Mouse (Mus musculus): ENCODE measurements around the gene Kmt2e.
A peak's percentile ranks its signal among the peaks of the same experiment; 100 is the strongest.

Kmt2e gene

GRCm38 (mm10) chr5:23497920-23498319, 63.7 kb downstream of the Kmt2e start:
- no peak for DNase-seq (ENCODE audit: extremely low spot score, low read depth, low spot score)

GRCm38 (mm10) chr5:23499257-23499656, 65.0 kb downstream of the Kmt2e start:
- no peak for DNase-seq (ENCODE audit: extremely low spot score, low read depth, low spot score)

GRCm38 (mm10) chr5:23500715-23501114, 66.5 kb downstream of the Kmt2e start:
- no peak for DNase-seq (ENCODE audit: extremely low spot score, low read depth, low spot score)

GRCm38 (mm10) chr5:23501582-23502316, 67.5 kb downstream of the Kmt2e start:
- DNase-seq (ENCODE audit: extremely low spot score, low read depth, low spot score): peak; percentile 6

- DNase-seq (ENCODE audit: extremely low spot score, low read depth, low spot score): no peak
These were observed 68.2 kb downstream of the Kmt2e start for GRCm38 (mm10) chr5:23502317-23502937.

GRCm38 (mm10) chr5:23505578-23505977, 71.3 kb downstream of the Kmt2e start:
- DNase-seq (ENCODE audit: extremely low spot score, low read depth, low spot score): no peak

GRCm38 (mm10) chr5:23507210-23507609, 73.0 kb downstream of the Kmt2e start:
- no peak for DNase-seq (ENCODE audit: extremely low spot score, low read depth, low spot score)

- DNase-seq (ENCODE audit: extremely low spot score, low read depth, low spot score): no peak
These were observed 74.4 kb downstream of the Kmt2e start for GRCm38 (mm10) chr5:23508630-23509029.

- DNase-seq (ENCODE audit: extremely low spot score, low read depth, low spot score): no peak
These were observed 77.2 kb downstream of the Kmt2e start for GRCm38 (mm10) chr5:23511456-23511855.

GRCm38 (mm10) chr5:23512556-23512955, 78.3 kb downstream of the Kmt2e start:
- no peak for DNase-seq (ENCODE audit: extremely low spot score, low read depth, low spot score)

- DNase-seq (ENCODE audit: extremely low spot score, low read depth, low spot score): no peak
These were observed 79.2 kb downstream of the Kmt2e start for GRCm38 (mm10) chr5:23513468-23513867.

- no peak for DNase-seq (ENCODE audit: extremely low spot score, low read depth, low spot score)
These were observed 80.8 kb downstream of the Kmt2e start for GRCm38 (mm10) chr5:23515038-23515437.

- DNase-seq (ENCODE audit: extremely low spot score, low read depth, low spot score): no peak
These were observed 82.7 kb downstream of the Kmt2e start for GRCm38 (mm10) chr5:23516962-23517361.

- no peak for DNase-seq (ENCODE audit: extremely low spot score, low read depth, low spot score)
These were observed 83.6 kb downstream of the Kmt2e start for GRCm38 (mm10) chr5:23517839-23518238.

GRCm38 (mm10) chr5:23518673-23519072, 84.4 kb downstream of the Kmt2e start:
- DNase-seq (ENCODE audit: extremely low spot score, low read depth, low spot score): no peak

- no peak for DNase-seq (ENCODE audit: extremely low spot score, low read depth, low spot score)
These were observed 85.4 kb downstream of the Kmt2e start for GRCm38 (mm10) chr5:23519679-23520078.

- no peak for DNase-seq (ENCODE audit: extremely low spot score, low read depth, low spot score)
These were observed 87.4 kb downstream of the Kmt2e start for GRCm38 (mm10) chr5:23521645-23522044.

GRCm38 (mm10) chr5:23523936-23524335, 89.7 kb downstream of the Kmt2e start:
- DNase-seq (ENCODE audit: extremely low spot score, low read depth, low spot score): no peak

GRCm38 (mm10) chr5:23524621-23525020, 90.4 kb downstream of the Kmt2e start:
- DNase-seq (ENCODE audit: extremely low spot score, low read depth, low spot score): no peak

GRCm38 (mm10) chr5:23531100-23531499, 96.9 kb downstream of the Kmt2e start:
- no peak for DNase-seq (ENCODE audit: extremely low spot score, low read depth, low spot score)

GRCm38 (mm10) chr5:23531541-23532096, 97.4 kb downstream of the Kmt2e start:
- no peak for DNase-seq (ENCODE audit: extremely low spot score, low read depth, low spot score)

- no peak for DNase-seq (ENCODE audit: extremely low spot score, low read depth, low spot score)
These were observed 101.5 kb downstream of the Kmt2e start for GRCm38 (mm10) chr5:23535692-23536091.
